Mouse (Mus musculus) embryonic stem cell, embryonic (primary cell): ENCODE data around the gene Psph.

Experiments used
- CTCF ChIA-PET, 4 experiments: fragments of 300-600 bp in 2 of 4; fragments of 350-600 bp in 2 of 4; sonication (Branson Sonifier 250); formaldehyde crosslinking; loops; one replicate each; lab custom pipeline; 2022; ENCODE audit warnings: inconsistent platforms in 2 of 4; lab: Charles Lee
- POLR2A ChIA-PET, 4 experiments: fragments of 300-600 bp in 2 of 4; fragments of 350-600 bp in 2 of 4; sonication (Branson Sonifier 250); formaldehyde crosslinking; loops; one replicate each; lab custom pipeline; 2022; ENCODE audit warnings: antibody characterized with exemption in 4 of 4, inconsistent platforms in 1 of 4; lab: Charles Lee

Gene Psph

GRCm38 (mm10) chr5:129761865-129762540 is 25.2 kb downstream of the Psph start:
- CTCF ChIA-PET, result interaction anchor here in 2 of 4 experiments (1.0 to 2.1 kb wide), 3 partner anchors 24 to 125 kb away, joined by 3 to 4 read pairs (median 3); partner anchors contain the start of genes Chchd2 (in 1 of the 2) and Nipsnap2 (in 1 of the 2)
- POLR2A ChIA-PET, result interaction anchor here (0.6 to 3.7 kb wide), 19 partner anchors 9 to 494 kb away, joined by 3 to 27 read pairs (median 4); partner anchors contain the start of genes Chchd2 (in 3 of the 4), Nipsnap2 (in 1 of the 4) and Psph (in 1 of the 4)

- CTCF ChIA-PET, result no interaction called here
- POLR2A ChIA-PET, result interaction anchor here in 2 of 4 experiments (0.6 to 3.7 kb wide), 4 partner anchors 18 to 31 kb away, joined by 4 to 27 read pairs (median 4); no protein-coding TSS in a partner anchor
Measured at GRCm38 (mm10) chr5:129759929-129760480, 27.2 kb downstream of the Psph start.

GRCm38 (mm10) chr5:129756886-129757285 is 30.4 kb downstream of the Psph start:
- CTCF ChIA-PET, result interaction anchor here in 2 of 4 experiments (0.7 to 1.5 kb wide), 6 partner anchors 16 to 776 kb away, joined by 3 to 11 read pairs (median 4); no protein-coding TSS in a partner anchor
- POLR2A ChIA-PET, result interaction anchor here (0.6 to 5.3 kb wide), 27 partner anchors 8 to 810 kb away, joined by 3 to 30 read pairs (median 3); partner anchors contain the start of genes Chchd2 (in 2 of the 4), Mmp17 (in 1 of the 4), Nipsnap2 (in 1 of the 4) and Sumf2 (in 1 of the 4)

GRCm38 (mm10) chr5:129744050-129744449 is 43.2 kb downstream of the Psph start:
- ChIA-PET CTCF (interaction anchor here in 1 of 4 experiments (0.7 to 0.8 kb wide), 2 partner anchors 38 to 133 kb away, joined by 3 to 4 read pairs; no protein-coding TSS in a partner anchor), POLR2A (interaction anchor here in 2 of 4 experiments (0.5 to 2.3 kb wide), 6 partner anchors 13 to 156 kb away, joined by 3 to 9 read pairs (median 4); partner anchors contain the start of genes Chchd2 (in 2 of the 2) and Nipsnap2 (in 1 of the 2))

DNA sequence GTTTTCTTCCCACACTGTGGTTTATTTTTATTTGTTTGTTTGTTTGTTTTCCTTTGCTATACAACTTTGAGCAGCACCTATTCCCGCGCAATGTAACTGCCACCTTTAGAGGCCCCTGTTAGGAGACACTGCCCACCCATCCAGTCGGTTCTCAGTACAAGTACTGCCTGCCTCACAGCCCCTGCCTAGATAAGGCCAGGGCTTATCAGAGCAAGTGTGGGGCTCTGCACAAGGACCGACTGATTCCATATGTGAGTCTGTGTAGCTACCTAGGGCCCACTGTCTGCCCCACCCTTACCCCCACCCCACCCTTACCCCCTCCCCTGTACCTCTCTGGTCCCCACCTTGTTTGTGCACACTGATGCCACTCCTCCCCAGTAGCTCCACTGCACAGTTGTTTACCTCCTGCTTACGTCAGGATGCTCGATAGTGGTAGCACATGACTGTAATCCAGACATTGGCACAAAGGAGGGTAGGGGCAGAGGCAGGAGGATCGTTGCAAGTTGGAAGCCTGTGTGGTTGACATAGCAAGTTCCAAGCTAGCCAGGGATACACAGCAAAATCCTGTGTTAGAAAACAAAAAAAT is 44.3 kb downstream of the Psph start:
- ChIA-PET POLR2A (interaction anchor here in 1 of 4 experiments (0.6 to 2.3 kb wide), 3 partner anchors 37 to 373 kb away, joined by 3 to 9 read pairs (median 4); partner anchors contain the start of gene Chchd2), CTCF (interaction anchor here in 2 of 4 experiments (0.8 to 0.9 kb wide), 2 partner anchors 15 to 25 kb away, joined by 3 read pairs; no protein-coding TSS in a partner anchor)

DNA sequence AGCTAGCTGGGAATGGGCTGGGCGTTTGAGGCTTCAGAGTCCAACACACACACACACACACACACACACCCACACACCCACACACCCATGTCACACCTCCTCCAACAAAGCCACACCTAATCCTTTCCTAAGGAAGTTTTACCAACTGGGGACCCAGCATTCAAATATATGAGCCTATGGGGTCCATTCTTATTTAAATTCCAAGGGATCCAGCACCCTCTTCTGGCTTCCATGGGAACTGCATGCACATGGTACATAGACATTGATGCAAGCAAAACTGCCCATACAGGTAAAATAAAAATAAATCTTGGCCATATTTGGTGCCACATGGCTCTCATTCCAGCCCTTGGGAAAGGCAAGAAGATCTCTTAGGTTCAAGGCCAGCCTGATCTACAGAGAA is 46.3 kb downstream of the Psph start:
- CTCF ChIA-PET, result interaction anchor here (0.6 to 2.3 kb wide), 9 partner anchors 10 to 295 kb away, joined by 3 to 18 read pairs (median 4); partner anchors contain the start of gene Nipsnap2 (in 2 of the 4)
- POLR2A ChIA-PET, result interaction anchor here in 3 of 4 experiments (0.8 to 2.2 kb wide), 4 partner anchors 13 to 146 kb away, joined by 3 to 9 read pairs (median 4); partner anchors contain the start of genes Chchd2 (in 1 of the 3) and Nipsnap2 (in 1 of the 3)

- POLR2A ChIA-PET, result interaction anchor here in 2 of 4 experiments (0.7 to 1.2 kb wide), 3 partner anchors 13 to 156 kb away, joined by 3 read pairs; partner anchors contain the start of gene Chchd2 (in 1 of the 2)
Measured at GRCm38 (mm10) chr5:129731021-129731420, 56.2 kb downstream of the Psph start.

GRCm38 (mm10) chr5:129730344-129730743 is 56.9 kb downstream of the Psph start:
- POLR2A ChIA-PET, result interaction anchor here in 1 of 4 experiments (1.0 kb wide), 1 partner anchor 157 kb away, joined by 3 read pairs; the partner anchor contains the start of gene Chchd2
- CTCF ChIA-PET, result interaction anchor here in 1 of 4 experiments (0.6 kb wide), 2 partner anchors 50 to 695 kb away, joined by 3 to 6 read pairs; no protein-coding TSS in a partner anchor

More at GRCm38 (mm10) chr5:129731021-129731420, 56.2 kb downstream of the Psph start:
- CTCF ChIA-PET, result interaction anchor here in 2 of 4 experiments (0.6 to 0.9 kb wide), 2 partner anchors 10 to 695 kb away, joined by 3 read pairs; no protein-coding TSS in a partner anchor

DNA sequence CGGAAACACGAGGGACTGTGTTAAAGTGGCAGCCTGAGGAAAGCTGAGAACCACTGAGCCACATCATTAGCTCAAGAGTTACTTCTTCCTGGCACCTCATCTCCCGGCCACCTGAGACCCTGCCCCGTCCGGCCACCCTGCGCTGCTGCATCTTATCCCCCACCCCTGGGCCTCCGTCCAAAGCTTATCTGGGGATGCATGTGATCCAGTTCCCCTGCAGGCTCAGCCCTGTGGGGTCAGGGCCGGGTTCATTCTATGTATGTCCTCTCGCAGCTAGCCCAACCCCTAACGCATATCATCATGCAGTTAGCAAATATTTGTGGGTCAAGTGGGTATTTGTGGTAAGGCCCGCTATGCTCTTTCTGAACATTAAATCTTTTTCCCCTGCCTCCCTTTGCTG is 58.0 kb downstream of the Psph start:
- ChIA-PET POLR2A (interaction anchor here in 1 of 4 experiments (1.0 to 2.6 kb wide), 5 partner anchors 11 to 158 kb away, joined by 4 to 8 read pairs (median 4); partner anchors contain the start of gene Chchd2), CTCF (interaction anchor here in 2 of 4 experiments (0.5 to 1.7 kb wide), 3 partner anchors 9 to 459 kb away, joined by 3 to 4 read pairs (median 3); no protein-coding TSS in a partner anchor)

DNA sequence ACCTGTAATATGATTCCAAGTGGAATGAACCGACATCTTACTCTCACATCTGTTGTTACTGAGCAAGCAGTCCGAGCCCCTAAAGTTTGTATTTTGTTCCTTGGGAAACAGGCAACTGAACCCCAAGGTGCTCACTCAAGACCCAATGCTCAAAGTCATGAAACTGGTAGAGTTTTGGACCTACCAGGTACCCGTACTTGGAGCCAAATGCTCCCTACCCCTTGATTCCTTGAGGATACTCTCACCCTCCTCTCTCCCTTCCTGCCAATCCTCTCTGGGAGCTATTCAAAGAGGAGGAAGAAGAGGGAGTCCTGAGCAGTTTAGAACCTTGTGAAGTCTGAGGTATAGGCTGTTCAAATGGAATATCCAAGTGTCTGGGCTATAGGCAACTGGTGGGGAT is 60.5 kb downstream of the Psph start:
- CTCF ChIA-PET, result interaction anchor here in 1 of 4 experiments (0.6 to 1.1 kb wide), 2 partner anchors 58 to 116 kb away, joined by 3 to 4 read pairs; no protein-coding TSS in a partner anchor

GRCm38 (mm10) chr5:129725774-129726392 is 61.4 kb downstream of the Psph start:
- ChIA-PET CTCF (interaction anchor here (0.6 to 2.7 kb wide), 17 partner anchors 9 to 1171 kb away, joined by 3 to 22 read pairs (median 4); no protein-coding TSS in a partner anchor), POLR2A (interaction anchor here (0.6 to 3.2 kb wide), 12 partner anchors 9 to 701 kb away, joined by 3 to 14 read pairs (median 4); partner anchors contain the start of genes Sept14 (in 1 of the 4), Sumf2 (in 1 of the 4) and Zfp11 (in 1 of the 4))

More for the DNA sequence above, 60.5 kb downstream of the Psph start:
- POLR2A ChIA-PET, result interaction anchor here in 2 of 4 experiments (0.6 to 1.8 kb wide), 6 partner anchors 11 to 161 kb away, joined by 3 to 8 read pairs (median 4); partner anchors contain the start of gene Chchd2 (in 1 of the 2)

GRCm38 (mm10) chr5:129724834-129725773 is 62.1 kb downstream of the Psph start, which contains the start of gene Nipsnap2:
Gene Nipsnap2, plus strand, starts transcription at chr5:129725063.
- CTCF ChIA-PET, result interaction anchor here (0.5 to 2.7 kb wide), 58 partner anchors 8 to 1170 kb away, joined by 3 to 22 read pairs (median 4); partner anchors contain the start of genes Chchd2 (in 1 of the 4), Psph (in 1 of the 4), Sept14 (in 1 of the 4) and Sumf2 (in 1 of the 4)
- POLR2A ChIA-PET, result interaction anchor here (0.6 to 3.2 kb wide), 45 partner anchors 9 to 704 kb away, joined by 3 to 14 read pairs (median 4); partner anchors contain the start of genes Chchd2 (in 3 of the 4), Psph (in 2 of the 4), Sumf2 (in 2 of the 4) and Sept14 (in 1 of the 4)

DNA sequence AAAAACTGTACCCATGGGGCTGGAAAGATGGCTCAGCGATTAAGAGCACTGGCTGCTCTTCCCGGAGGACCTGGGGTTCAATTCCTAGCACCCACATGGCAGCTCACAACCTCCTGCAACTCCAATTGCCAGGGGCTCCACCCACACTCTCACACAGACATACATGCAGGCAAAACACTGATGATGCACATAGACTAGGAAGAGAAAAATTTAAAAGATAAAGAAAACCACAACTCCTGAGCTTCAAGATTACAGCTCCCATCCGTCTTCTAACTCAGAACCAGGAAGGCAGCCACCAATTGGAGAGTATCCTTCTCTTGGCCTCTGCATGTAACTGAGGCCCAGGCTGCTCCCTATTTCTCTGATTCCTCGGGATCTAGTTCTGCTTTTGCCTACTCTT is 63.0 kb downstream of the Psph start:
- POLR2A ChIA-PET, result interaction anchor here in 3 of 4 experiments (0.5 to 3.2 kb wide), 38 partner anchors 8 to 703 kb away, joined by 3 to 14 read pairs (median 4); partner anchors contain the start of genes Chchd2 (in 3 of the 3), Psph (in 2 of the 3), Sbds (in 1 of the 3) and Sept14 (in 1 of the 3)
- CTCF ChIA-PET, result interaction anchor here (0.5 to 2.7 kb wide), 43 partner anchors 8 to 742 kb away, joined by 3 to 22 read pairs (median 4); partner anchors contain the start of genes Chchd2 (in 1 of the 4), Mrps17 (in 1 of the 4), Psph (in 1 of the 4) and Sumf2 (in 1 of the 4)

GRCm38 (mm10) chr5:129720176-129720575 is 67.1 kb downstream of the Psph start:
- ChIA-PET CTCF (interaction anchor here in 3 of 4 experiments (0.7 to 1.8 kb wide), 8 partner anchors 9 to 261 kb away, joined by 3 to 11 read pairs (median 5); no protein-coding TSS in a partner anchor), POLR2A (interaction anchor here in 1 of 4 experiments (1.6 to 1.8 kb wide), 2 partner anchors 66 to 167 kb away, joined by 3 to 5 read pairs; partner anchors contain the start of gene Chchd2)
